Mouse (Mus musculus) retina, postnatal 7 days (tissue): ENCODE results near the gene Gm49333.

Source experiments
- DNase-seq: peaks from one replicate; pipeline ENCODE4 v3.0.0-alpha.2; 2012; ENCODE audit warnings: low read depth, low spot score

The Gm49333 gene

GRCm38 (mm10) chr16:20611357-20612227 is at the start of gene Gm49333, which contains the start of the genes Eef1akmt4 and Alg3:
TSS of gene Gm49333 (plus strand) at chr16:20611610.
TSS of gene Eef1akmt4 (plus strand) at chr16:20611593.
TSS of gene Alg3 (minus strand) at chr16:20611735.
- peak; percentile 69 for DNase-seq

GRCm38 (mm10) chr16:20565075-20565474 is 46.3 kb upstream of the Gm49333 start:
- no peak for DNase-seq

- no peak for DNase-seq
Observed at GRCm38 (mm10) chr16:20589366-20589938, 22.0 kb upstream of the Gm49333 start, which contains the start of gene Vwa5b2. TSS of gene Vwa5b2 (plus strand) at chr16:20589471.

- DNase-seq: no peak
Observed at GRCm38 (mm10) chr16:20589939-20590679, 21.3 kb upstream of the Gm49333 start.

- no peak for DNase-seq
Observed at GRCm38 (mm10) chr16:20590680-20591038, 20.8 kb upstream of the Gm49333 start.

GRCm38 (mm10) chr16:20591076-20591705 is 20.2 kb upstream of the Gm49333 start:
- no peak for DNase-seq

- DNase-seq: peak; percentile 57
Observed at GRCm38 (mm10) chr16:20595060-20595673, 16.2 kb upstream of the Gm49333 start.

- DNase-seq: no peak
Observed at GRCm38 (mm10) chr16:20595737-20596136, 15.7 kb upstream of the Gm49333 start.

GRCm38 (mm10) chr16:20596687-20597441 is 14.5 kb upstream of the Gm49333 start:
- no peak for DNase-seq

- DNase-seq: no peak
Observed at GRCm38 (mm10) chr16:20600511-20600910, 10.9 kb upstream of the Gm49333 start.

- no peak for DNase-seq
Observed at GRCm38 (mm10) chr16:20604705-20605104, 6.7 kb upstream of the Gm49333 start.

- DNase-seq: peak; percentile 75
Observed at GRCm38 (mm10) chr16:20610501-20611356, 681 bp upstream of the Gm49333 start.

GRCm38 (mm10) chr16:20619541-20620398 is 8.4 kb downstream of the Gm49333 start:
- DNase-seq: no peak

- DNase-seq: no peak
Observed at GRCm38 (mm10) chr16:20620399-20620735, 9.0 kb downstream of the Gm49333 start.

- DNase-seq: no peak
Observed at GRCm38 (mm10) chr16:20620751-20621190, 9.4 kb downstream of the Gm49333 start.

- DNase-seq: no peak
Observed at GRCm38 (mm10) chr16:20621191-20621990, 10.0 kb downstream of the Gm49333 start, which contains the start of gene Camk2n2. TSS of gene Camk2n2 (minus strand) at chr16:20621287.

GRCm38 (mm10) chr16:20621991-20622685 is 10.7 kb downstream of the Gm49333 start:
- no peak for DNase-seq
